Mouse (Mus musculus) hindbrain, embryonic 16.5 days (tissue): ENCODE results near the gene Trmo. TPM values are rescaled to one million over a fixed set of nuclear protein-coding genes. Genes with fewer than 3 reads are reported as not detected.

Source experiments
- ATAC-seq: fragments of 200-750 bp; cut with Nextera tagmentation; 2 replicates; pipeline ENCODE4 v1.8.0; 2017; ENCODE audit warnings: moderate TSS enrichment, moderate library complexity
- H3K27ac ChIP-seq: fragments of 300-500 bp; sonication (generic); 2 replicates; pipeline ENCODE4 v1.5.1; 2014; ENCODE audit warnings: low read depth, mild to moderate bottlenecking, control low read depth, low read length, moderate library complexity
- H3K27me3 ChIP-seq: fragments of 300-500 bp; sonication (generic); replicated peaks from 2 replicates; pipeline ENCODE4 v1.6.1; 2014; ENCODE audit warnings: low read length; ENCODE audit not compliant: control insufficient read depth, insufficient read depth
- H3K36me3 ChIP-seq: fragments of 300-500 bp; sonication (generic); 2 replicates; pipeline ENCODE4 v1.6.1; 2014; ENCODE audit warnings: mild to moderate bottlenecking, low read length, moderate library complexity, mixed read lengths; ENCODE audit not compliant: control insufficient read depth, insufficient read depth
- H3K4me1 ChIP-seq: fragments of 300-500 bp; sonication (generic); 2 replicates; pipeline ENCODE4 v1.6.1; 2014; ENCODE audit warnings: low read depth, low read length; ENCODE audit not compliant: control insufficient read depth, insufficient read depth
- H3K4me2 ChIP-seq: fragments of 300-500 bp; sonication (generic); 2 replicates; pipeline ENCODE4 v1.6.1; 2014; ENCODE audit warnings: mild to moderate bottlenecking, low read length, control low read depth, moderate library complexity
- H3K4me3 ChIP-seq: fragments of 300-500 bp; sonication (generic); 2 replicates; pipeline ENCODE4 v1.5.1; 2014; ENCODE audit warnings: mild to moderate bottlenecking, low read length, control low read depth, moderate library complexity
- H3K9ac ChIP-seq: fragments of 300-500 bp; sonication (generic); 2 replicates; pipeline ENCODE4 v1.6.1; 2014; ENCODE audit warnings: low read depth, mild to moderate bottlenecking, control low read depth, low read length, moderate library complexity
- H3K9me3 ChIP-seq: fragments of 300-500 bp; sonication (generic); 2 replicates; pipeline ENCODE4 v1.6.1; 2014; ENCODE audit warnings: mild to moderate bottlenecking, low read length, moderate library complexity; ENCODE audit not compliant: control insufficient read depth
- WGBS: fragments of 180-500 bp; shearing (Covaris S2); extraction: QIAGEN DNeasy Blood & Tissue Kit; methylation state at CpG from one replicate; pipeline ENCODE4 v1.1.7; 2014; 5-methylcytosine and 5-hydroxymethylcytosine counted together
- polyA plus RNA-seq: library from polyadenylated mRNA; unstranded; fragments of >200 nt; fragmentation: Nextera tagmentation; extraction: Ambion mirVana; gene quantifications from 2 replicates; pipeline ENCODE4 v1.2.1, GENCODE M21; 2015

Gene Trmo
- polyA plus RNA-seq, 1 experiment from 2014 or later: 8.8 TPM

DNA sequence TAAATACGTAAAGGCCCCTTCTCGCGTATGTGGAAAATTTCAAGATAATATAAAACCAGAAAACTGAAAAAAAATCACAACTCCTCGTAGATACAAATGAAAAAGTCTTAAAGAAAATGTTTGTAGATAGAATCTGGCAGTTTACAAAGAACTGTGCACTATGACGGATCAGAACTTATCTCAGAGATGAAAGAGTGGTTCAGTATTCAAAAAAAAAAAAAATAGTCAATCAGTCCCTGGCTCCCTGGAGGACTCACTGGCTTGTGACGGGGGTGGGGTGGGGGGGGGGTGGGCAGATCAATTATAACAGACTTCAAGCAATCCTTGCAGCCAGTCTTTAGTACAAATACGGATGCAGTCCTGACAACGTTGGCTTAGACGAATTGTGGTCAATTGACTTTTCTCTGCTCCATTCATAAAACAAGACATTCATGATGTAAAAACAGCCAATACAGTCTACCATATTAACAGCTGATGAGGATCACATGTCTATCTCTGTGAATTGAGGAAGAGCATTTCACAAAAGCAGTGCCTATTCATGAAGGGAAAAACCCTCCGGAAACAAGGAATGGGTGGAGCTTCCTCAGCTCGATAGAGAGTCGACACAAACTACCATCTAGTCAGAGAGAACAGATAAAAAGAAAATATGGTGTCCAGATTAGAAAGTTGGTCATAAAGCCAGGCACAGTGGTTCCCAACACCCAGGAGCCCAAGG, 29.5 kb downstream of the Trmo start:
- Histone ChIP-seq H3K4me1 (no peaks in the 10 kb centered on the region), H3K4me3 (no peak overlapping the region), H3K9ac (no peak overlapping the region), H3K9me3 (no peaks in the 10 kb centered on the region), H3K27me3 (no peaks in the 10 kb centered on the region; the same call in 1 of the 2 replicates), H3K27ac (no peak overlapping the region), H3K36me3 (no peaks in the 10 kb centered on the region), H3K4me2 (no peak overlapping the region)
- WGBS: 78% methylated on average over 12 of the region's 12 CpGs
- ATAC-seq: no peak

DNA sequence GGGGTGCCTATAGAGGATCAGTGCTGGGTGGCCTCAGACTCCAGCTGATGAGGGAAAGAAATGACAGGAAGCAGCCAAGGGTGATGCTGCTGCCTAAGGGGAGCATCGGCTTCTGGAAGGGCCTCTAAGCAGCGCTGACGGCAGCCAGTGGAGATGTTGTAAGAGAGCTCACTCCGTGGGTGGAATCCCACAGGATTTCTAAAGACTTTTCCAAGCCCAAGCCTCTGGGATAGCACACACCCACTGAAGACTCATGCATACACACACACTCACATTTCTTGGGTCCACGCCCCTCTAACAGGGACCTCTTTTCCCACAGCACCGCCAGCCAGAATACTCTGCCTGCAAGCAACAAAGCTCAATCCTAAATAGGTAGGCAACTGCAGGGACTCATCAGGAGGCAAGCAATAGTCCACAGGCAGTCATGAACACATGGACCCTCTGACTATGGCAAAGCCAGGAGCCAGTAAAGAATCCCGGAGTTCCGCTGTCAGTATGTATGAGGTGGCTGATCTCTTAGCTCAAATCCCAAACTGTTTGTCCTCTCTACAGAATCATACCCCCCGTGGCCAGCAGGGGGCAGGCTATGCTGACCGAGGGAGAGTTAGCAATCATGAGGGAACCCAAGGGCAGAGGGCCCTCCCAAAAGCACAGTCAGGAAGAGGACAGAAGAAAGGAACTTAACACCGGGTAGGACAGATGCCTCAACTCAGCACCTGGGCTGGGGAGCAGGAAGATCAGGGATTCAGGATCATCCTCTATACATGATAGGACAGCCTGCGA, 32.7 kb downstream of the Trmo start:
- no peaks in the 10 kb centered on the region for H3K36me3 ChIP-seq
- ATAC-seq: no peak
- H3K9me3 ChIP-seq: no peaks in the 10 kb centered on the region
- H3K27me3 ChIP-seq: peaks cover 13% of the 10 kb centered on the region
- H3K4me1 ChIP-seq: no peaks in the 10 kb centered on the region
- 50% methylated on average over 12 of the region's 12 CpGs for WGBS
- H3K9ac ChIP-seq: no peak overlapping the region
- H3K27ac ChIP-seq: no peak overlapping the region
- H3K4me2 ChIP-seq: no peak overlapping the region
- H3K4me3 ChIP-seq: no peak overlapping the region

DNA sequence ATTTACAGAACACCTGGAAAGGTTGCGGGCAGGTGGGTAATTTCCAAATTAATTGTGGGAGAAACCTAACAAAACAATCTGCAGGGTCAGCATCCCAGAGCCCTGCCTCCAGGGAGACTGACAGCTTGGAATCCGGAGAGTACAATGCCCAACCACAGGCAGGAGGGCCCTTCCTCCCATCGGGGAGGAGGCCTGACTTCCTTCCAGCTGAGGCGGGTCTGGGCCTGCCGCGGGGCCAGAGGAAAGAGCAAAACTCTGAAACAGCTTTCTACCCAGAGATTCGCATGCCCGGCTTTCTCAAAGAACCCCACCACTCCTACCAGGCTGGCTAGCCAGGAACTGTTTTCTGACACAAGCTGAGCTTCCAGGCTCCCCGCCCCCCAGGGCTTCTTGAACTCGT, 36.2 kb downstream of the Trmo start:
- no peaks in the 10 kb centered on the region for H3K36me3 ChIP-seq
- WGBS: 8% methylated on average over 10 of the region's 10 CpGs
- peaks cover 43% of the 10 kb centered on the region for H3K27me3 ChIP-seq

DNA sequence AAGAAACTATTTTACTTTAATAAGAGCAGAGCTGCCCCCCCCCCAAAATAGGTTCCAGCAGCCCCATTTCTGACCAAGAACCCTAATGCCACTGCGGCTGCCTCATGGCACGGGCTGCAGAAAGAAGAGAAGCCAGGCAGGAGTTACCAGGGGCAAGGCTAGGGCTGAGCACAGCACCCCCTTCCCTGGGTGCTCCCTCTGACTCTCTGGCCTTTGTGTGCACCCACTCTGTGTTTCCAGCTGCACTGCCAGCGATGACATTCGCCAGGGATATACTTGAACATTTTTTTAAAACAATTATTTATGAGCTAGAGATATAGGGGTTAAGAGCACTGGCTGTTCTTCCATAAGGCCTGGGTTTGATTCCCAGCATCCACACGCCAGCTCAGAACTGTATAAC, 39.7 kb downstream of the Trmo start:
- no peaks in the 10 kb centered on the region for H3K36me3 ChIP-seq
- H3K4me1 ChIP-seq: peaks cover under 1% of the 10 kb centered on the region; the same call in 1 of the 2 replicates
- H3K9me3 ChIP-seq: peaks cover 2% of the 10 kb centered on the region; the same call in 1 of the 2 replicates
- no peak for ATAC-seq
- no peak overlapping the region for H3K4me2 ChIP-seq
- H3K4me3 ChIP-seq: no peak overlapping the region
- H3K9ac ChIP-seq: no peak overlapping the region
- H3K27ac ChIP-seq: no peak overlapping the region
- WGBS: 43% methylated on average over 5 of the region's 5 CpGs
- peaks cover 59% of the 10 kb centered on the region for H3K27me3 ChIP-seq

More for the DNA sequence above, 36.2 kb downstream of the Trmo start:
- no peak overlapping the region for H3K4me3 ChIP-seq
- no peaks in the 10 kb centered on the region for H3K9me3 ChIP-seq
- H3K27ac ChIP-seq: no peak overlapping the region
- no peak for ATAC-seq
- H3K9ac ChIP-seq: no peak overlapping the region
- no peaks in the 10 kb centered on the region for H3K4me1 ChIP-seq
- H3K4me2 ChIP-seq: no peak overlapping the region

DNA sequence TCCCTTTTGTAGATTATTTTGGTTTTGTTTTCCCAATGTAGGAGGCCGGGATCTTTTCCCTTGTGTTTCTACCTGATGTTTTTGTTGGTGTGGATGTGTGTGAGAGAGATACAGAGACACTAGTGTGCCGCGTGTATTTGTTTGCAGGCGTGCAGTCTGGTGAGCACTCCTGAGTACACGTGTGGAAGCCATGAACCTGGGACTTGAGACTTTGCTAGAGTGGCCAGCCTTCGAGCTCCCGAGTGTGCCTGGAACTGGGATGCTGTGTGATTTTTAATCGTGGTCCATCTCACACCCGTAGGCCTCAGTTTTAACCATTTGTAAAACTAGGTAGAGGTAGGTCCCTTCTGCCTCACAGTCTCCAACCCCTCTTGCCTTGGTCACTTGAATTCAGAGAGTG, 40.3 kb downstream of the Trmo start:
- WGBS: 27% methylated on average over 9 of the region's 9 CpGs
- peaks cover 65% of the 10 kb centered on the region for H3K27me3 ChIP-seq

DNA sequence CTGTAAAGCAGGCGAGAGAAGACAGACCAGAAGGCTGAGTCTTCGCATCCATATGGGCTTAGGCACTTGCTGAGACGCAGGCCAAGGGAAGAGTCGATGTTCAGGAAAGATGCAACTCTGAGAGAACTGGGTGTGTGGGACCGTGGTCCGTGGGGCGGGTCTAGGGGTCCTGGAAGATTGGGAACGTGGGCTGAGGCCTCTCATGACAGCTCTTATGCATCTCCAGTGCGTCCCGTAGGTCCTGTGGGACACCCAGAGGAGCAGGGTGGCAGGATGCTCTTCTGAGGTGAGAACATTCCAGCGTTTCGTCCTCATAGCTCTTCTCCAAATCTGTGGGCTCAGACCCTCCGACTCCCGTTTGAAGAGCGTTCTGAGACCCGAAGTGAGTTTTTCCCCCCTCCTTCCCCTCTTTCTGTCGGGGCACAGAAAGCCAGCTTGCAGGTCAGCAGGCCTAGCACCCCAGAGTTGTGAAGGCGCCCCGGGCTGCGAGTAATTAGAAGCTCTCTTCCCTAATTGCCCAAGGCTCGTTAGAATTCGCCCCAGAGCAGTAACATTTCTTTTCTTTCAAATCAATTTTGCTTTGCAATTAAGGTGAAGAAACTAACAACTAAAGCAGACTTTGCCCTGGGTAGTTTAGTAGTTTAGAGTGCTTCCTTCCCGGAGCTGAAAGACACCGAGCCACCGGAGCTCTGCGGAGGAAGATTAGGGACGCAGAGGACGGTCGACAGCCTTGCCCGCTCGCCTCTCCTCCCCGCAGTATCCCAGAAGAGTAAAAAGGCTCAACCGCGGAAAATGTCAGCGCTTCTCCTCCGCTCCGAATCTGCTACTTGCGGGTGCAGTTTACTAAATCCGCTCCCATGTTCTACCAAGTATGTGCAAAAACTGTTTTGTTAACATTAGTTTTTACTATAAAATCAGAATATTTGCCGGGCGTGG, 41.4 kb downstream of the Trmo start:
- no peak for ATAC-seq
- 1% methylated on average over 41 of the region's 41 CpGs for WGBS

More for the DNA sequence above, 40.3 kb downstream of the Trmo start:
- H3K9ac ChIP-seq: no peak overlapping the region
- peaks cover 2% of the 10 kb centered on the region; the same call in 1 of the 2 replicates for H3K9me3 ChIP-seq
- no peak for ATAC-seq
- H3K36me3 ChIP-seq: no peaks in the 10 kb centered on the region
- peaks cover 4% of the 10 kb centered on the region; the same call in 1 of the 2 replicates for H3K4me1 ChIP-seq
- H3K27ac ChIP-seq: no peak overlapping the region
- no peak overlapping the region for H3K4me2 ChIP-seq
- H3K4me3 ChIP-seq: no peak overlapping the region

DNA sequence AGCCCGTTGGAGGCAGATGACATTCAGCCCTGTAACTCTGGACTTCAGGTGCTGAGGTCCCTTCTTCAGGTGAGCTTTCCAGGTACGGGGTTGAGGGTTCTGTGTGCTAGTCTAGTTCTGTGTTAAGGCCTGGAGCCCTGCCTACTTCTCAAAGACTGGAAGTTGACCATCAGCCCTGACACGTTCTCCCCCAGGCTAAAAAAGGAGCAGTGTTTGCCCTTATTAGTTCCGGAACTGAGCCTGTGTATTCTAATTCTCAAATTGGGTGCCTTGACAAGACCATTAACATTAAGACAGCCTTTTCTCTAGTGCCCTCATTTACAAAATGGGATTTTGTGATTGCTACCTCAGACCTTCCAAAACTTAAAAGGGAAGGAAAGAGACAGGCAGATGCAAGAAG, 42.1 kb downstream of the Trmo start:
- H3K9ac ChIP-seq: no peak overlapping the region
- no peak overlapping the region for H3K27ac ChIP-seq
- H3K4me3 ChIP-seq: no peak overlapping the region
- H3K27me3 ChIP-seq: peaks cover 75% of the 10 kb centered on the region
- WGBS: 5% methylated on average over 4 of the region's 4 CpGs
- ATAC-seq: no peak
- H3K4me2 ChIP-seq: no peak overlapping the region
- H3K36me3 ChIP-seq: no peaks in the 10 kb centered on the region
- H3K9me3 ChIP-seq: peaks cover 2% of the 10 kb centered on the region; the same call in 1 of the 2 replicates
- H3K4me1 ChIP-seq: peaks cover 9% of the 10 kb centered on the region

More for the DNA sequence above, 41.4 kb downstream of the Trmo start:
- H3K4me2 ChIP-seq: no peak overlapping the region
- peaks cover 6% of the 10 kb centered on the region for H3K4me1 ChIP-seq
- H3K4me3 ChIP-seq: no peak overlapping the region
- peaks cover 2% of the 10 kb centered on the region; the same call in 1 of the 2 replicates for H3K9me3 ChIP-seq
- H3K27ac ChIP-seq: no peak overlapping the region
- H3K27me3 ChIP-seq: peaks cover 76% of the 10 kb centered on the region
- H3K36me3 ChIP-seq: no peaks in the 10 kb centered on the region
- H3K9ac ChIP-seq: no peak overlapping the region; the same call in 1 of the 2 replicates

DNA sequence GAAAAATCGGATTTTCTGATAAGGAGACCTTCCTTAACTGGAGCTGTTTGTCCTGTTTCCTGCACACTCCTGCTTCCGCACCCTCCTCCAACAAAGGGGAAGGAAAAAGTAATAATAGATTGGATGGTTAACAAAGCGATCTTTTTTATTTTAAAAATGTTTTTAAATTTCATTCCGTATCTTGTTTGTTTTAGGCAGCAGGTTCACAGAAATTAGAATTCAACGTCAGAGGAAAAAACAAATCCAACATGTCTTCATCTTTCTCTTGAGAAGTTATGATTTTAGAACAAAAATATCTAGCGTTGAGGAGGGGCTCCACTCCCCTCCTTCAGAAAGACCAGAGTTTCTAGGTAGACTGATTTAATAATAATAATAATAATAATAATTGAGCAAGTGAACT, 43.0 kb downstream of the Trmo start:
- peaks cover 9% of the 10 kb centered on the region for H3K4me1 ChIP-seq
- 26% methylated on average over 6 of the region's 6 CpGs for WGBS
- peaks cover 2% of the 10 kb centered on the region; the same call in 1 of the 2 replicates for H3K9me3 ChIP-seq
- no peak overlapping the region for H3K27ac ChIP-seq
- H3K27me3 ChIP-seq: peaks cover 71% of the 10 kb centered on the region
- ATAC-seq: no peak
- no peak overlapping the region for H3K4me2 ChIP-seq
- H3K9ac ChIP-seq: no peak overlapping the region
- H3K4me3 ChIP-seq: no peak overlapping the region
- no peaks in the 10 kb centered on the region for H3K36me3 ChIP-seq
